Mouse (Mus musculus): ENCODE measurements at regions not wholly inside any gene's neighbourhood (a gene's known extent, or its start where the extent isn't known, plus 50 kb on each side); places are given as distances from the start of the nearest gene placed in this dataset.

DNA sequence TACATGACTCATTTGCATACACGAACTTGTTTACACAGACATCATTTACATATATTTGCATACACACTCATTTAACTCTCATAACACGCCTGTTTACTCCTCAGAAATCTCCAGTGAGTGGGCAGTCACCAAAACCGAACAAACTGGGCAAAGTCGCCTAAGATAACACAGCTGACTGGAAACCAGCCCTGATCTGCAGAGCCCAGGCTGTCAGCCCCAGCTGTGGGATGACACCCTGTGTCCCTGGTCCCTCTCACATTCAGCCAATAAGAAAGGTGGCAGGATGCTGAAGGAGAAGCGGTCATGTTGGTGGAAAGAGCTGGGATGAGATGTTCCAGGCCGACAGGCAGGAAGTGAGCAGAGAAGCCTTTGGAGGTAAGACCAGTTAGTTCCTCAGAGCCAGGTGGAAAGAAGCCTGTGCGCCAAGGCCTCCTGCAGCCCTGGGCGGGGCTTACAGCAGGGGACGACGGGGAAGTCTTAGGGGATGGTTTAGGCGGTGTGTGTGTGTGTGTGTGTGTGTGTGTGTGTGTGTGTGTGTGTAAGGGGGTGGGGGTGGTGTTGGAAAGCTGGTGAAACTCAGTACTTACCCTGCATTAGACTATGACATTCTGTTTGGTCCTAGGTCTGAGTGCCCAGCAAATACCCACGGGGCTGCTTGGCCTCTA is 69.8 kb upstream of the Slc45a1 start:
- TF ChIP-seq POLR2A (IDR thresholded peaks at IDR 0.05; ENCODE audit: low read depth, low read length) (no peak), CTCF (IDR thresholded peaks at IDR 0.05; ENCODE audit: borderline replicate concordance, insufficient read depth, low read length) (no peak)
